Mouse (Mus musculus) liver, embryonic 15.5 days (tissue): ENCODE data around the gene Tpt1. TPM values are rescaled to one million over a fixed set of nuclear protein-coding genes. Genes with fewer than 3 reads are reported as not detected.
A peak's percentile ranks its signal among the peaks of the same experiment; 100 is the strongest.
"Not testable (repeated sequence)": the region's sequence is repeated elsewhere in the genome, so short reads cannot be mapped to it uniquely, and the experiment has no call there.

Experiments used
- ATAC-seq: fragments of 200-750 bp; cut with Nextera tagmentation; 2 replicates; pipeline ENCODE4 v1.8.0; 2017; ENCODE audit warnings: moderate number of reproducible peaks, mild to moderate bottlenecking, moderate library complexity; ENCODE audit not compliant: insufficient read depth
- H3K27ac ChIP-seq: fragments of 300-500 bp; sonication (generic); replicated peaks from 2 replicates; pipeline ENCODE4 v1.5.1; 2015; ENCODE audit warnings: mild to moderate bottlenecking, inconsistent platforms
- H3K27me3 ChIP-seq: fragments of 300-500 bp; sonication (generic); 2 replicates; pipeline ENCODE4 v1.6.1; 2015; ENCODE audit warnings: mild to moderate bottlenecking, inconsistent platforms
- H3K36me3 ChIP-seq: fragments of 300-500 bp; sonication (generic); replicated peaks from 2 replicates; pipeline ENCODE4 v1.6.1; 2015; ENCODE audit warnings: moderate library complexity, mild to moderate bottlenecking, inconsistent platforms
- H3K4me1 ChIP-seq: fragments of 300-500 bp; sonication (generic); replicated peaks from 2 replicates; pipeline ENCODE4 v1.6.1; 2015; ENCODE audit warnings: inconsistent platforms
- H3K4me2 ChIP-seq: fragments of 300-500 bp; sonication (generic); 2 replicates; pipeline ENCODE4 v1.6.1; 2015; ENCODE audit warnings: moderate library complexity, mild to moderate bottlenecking, inconsistent platforms
- H3K4me3 ChIP-seq: fragments of 300-500 bp; sonication (generic); replicated peaks from 2 replicates; pipeline ENCODE4 v1.5.1; 2015; ENCODE audit warnings: mild to moderate bottlenecking, inconsistent platforms
- H3K9ac ChIP-seq: fragments of 300-500 bp; sonication (generic); 2 replicates; pipeline ENCODE4 v1.6.1; 2015; ENCODE audit warnings: moderate library complexity, mild to moderate bottlenecking, inconsistent platforms
- H3K9me3 ChIP-seq: fragments of 300-500 bp; sonication (generic); replicated peaks from 2 replicates; pipeline ENCODE4 v1.6.1; 2016; ENCODE audit warnings: inconsistent platforms
- WGBS: fragments of 180-500 bp; shearing (Covaris S2); methylation state at CpG from one replicate; pipeline ENCODE4 v1.1.7; 2015; ENCODE audit warnings: mixed read lengths; ENCODE audit not compliant: insufficient replicate concordance; 5-methylcytosine and 5-hydroxymethylcytosine counted together
- polyA plus RNA-seq: library from polyadenylated mRNA; unstranded; fragments of >200 nt; fragmentation: Nextera tagmentation; extraction: Ambion mirVana; gene quantifications from 2 replicates; pipeline ENCODE4 v1.2.1, GENCODE M21; 2015

The Tpt1 gene
- polyA plus RNA-seq, 1 experiment from 2014 or later = 547 TPM

DNA sequence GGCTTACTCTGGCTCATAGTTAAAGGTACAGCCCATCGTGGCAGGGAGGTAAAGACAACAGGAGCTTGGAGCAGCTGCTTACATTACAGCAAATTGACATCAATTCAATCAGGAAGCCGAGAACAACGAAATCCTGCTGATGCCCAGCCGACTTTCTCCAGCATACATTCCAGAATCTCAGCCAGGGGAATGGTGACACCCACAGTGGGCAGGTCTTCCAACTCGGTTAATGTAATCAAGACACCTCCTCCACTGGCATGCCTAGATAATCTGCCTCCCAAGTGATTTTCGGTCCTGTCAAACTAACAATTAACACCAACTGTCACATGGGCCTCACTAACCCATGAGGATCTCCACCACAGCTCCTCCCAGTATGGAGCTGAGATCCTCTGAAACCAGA is 17.8 kb downstream of the Tpt1 start:
- ATAC-seq = no peak
- H3K36me3 ChIP-seq = no peaks in the 10 kb centered on the region
- WGBS = 70% methylated on average over 6 of the region's 6 CpGs
- H3K4me1 ChIP-seq = peaks cover 8% of the 10 kb centered on the region; the same call in 1 of the 2 replicates
- no peaks in the 10 kb centered on the region; the same call in 1 of the 2 replicates for H3K27me3 ChIP-seq
- no peak overlapping the region for H3K9ac ChIP-seq
- no peak overlapping the region for H3K27ac ChIP-seq
- H3K4me3 ChIP-seq = no peak overlapping the region
- no peaks in the 10 kb centered on the region for H3K9me3 ChIP-seq
- no peak overlapping the region for H3K4me2 ChIP-seq

DNA sequence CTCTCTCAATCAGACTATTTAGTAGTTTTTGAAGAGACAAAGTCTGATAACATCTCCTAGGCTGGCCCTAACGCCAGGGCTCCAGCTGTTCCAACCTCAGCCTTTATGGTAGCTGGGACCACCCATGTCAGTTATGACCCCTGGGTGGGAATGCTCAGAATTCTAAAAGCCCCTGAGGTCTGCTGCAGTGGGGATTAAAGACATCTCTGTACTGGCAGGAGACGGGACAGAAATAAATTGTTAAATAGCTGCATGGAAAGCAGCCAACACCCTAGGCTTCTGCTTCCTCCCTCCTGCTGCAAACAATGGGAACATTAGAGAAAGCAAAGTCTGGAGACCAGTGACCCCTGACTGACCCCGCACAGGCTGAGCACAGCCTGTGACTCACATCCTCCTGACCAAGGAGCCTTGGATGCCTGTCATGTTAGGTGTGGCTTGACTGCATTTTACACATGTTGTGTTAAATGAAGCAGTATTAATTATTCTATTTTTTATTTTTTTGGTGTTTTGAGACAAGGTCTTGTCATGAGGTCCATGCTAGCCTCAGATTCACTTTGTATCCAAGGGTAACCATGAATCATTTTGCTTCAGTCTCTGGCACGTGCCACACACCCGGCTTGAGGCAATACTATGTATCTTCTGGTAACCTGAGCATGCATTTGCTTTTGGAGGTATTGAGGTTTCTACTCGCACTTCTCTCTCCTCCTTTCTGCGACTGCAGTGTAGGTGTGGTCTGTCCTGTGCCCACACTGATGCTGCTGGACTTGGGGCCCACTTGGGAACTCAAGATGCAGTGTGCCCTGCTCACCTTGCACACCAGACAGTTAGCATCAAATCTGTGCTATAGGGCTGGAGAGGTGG is 18.9 kb downstream of the Tpt1 start:
- H3K27me3 ChIP-seq = no peaks in the 10 kb centered on the region; the same call in 1 of the 2 replicates
- peaks cover 8% of the 10 kb centered on the region; the same call in 1 of the 2 replicates for H3K4me1 ChIP-seq
- H3K4me2 ChIP-seq = no peak overlapping the region
- WGBS = 26% methylated on average over 7 of the region's 7 CpGs
- H3K4me3 ChIP-seq = no peak overlapping the region
- ATAC-seq = peak; percentile 47; the same call in 1 of the 2 replicates
- no peak overlapping the region for H3K27ac ChIP-seq
- H3K36me3 ChIP-seq = no peaks in the 10 kb centered on the region
- no peak overlapping the region for H3K9ac ChIP-seq
- H3K9me3 ChIP-seq = no peaks in the 10 kb centered on the region

DNA sequence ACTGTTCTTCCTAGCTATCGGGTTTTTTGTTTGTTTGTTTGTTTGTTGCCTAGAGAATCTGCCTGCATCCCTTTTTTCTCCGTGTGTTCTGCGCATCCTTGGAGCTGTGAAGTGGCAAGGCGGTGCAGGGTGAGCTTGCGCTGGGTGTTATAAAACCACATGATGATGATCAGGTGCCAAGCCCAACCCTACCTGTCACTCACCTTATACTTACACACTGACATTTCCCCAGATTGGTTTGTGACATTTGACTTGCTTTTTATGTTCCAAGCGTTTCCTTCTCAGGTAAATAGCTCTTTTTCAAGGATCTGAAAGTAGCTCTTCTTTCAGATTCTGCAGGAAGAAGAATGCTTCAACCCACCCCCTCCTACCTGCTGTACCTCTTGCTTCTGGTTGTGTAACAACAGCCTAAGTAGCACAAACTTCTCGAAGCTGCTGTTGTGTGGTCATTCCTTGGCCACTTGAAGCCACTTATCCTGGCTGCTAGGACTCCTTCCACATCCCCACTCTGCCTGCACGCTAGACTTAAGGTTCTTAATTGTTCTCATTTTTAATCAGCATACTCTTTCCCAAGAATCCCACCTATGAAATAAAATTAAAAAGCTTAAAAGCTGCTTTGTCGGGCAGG is 21.9 kb downstream of the Tpt1 start:
- no peaks in the 10 kb centered on the region; the same call in 1 of the 2 replicates for H3K27me3 ChIP-seq
- no peak overlapping the region for H3K27ac ChIP-seq
- ATAC-seq = no peak
- WGBS = 65% methylated on average over 9 of the region's 9 CpGs
- 0 out of 2 replicates have a peak, but pooled peaks cover 1% of the 10 kb centered on the region for H3K9me3 ChIP-seq
- H3K4me1 ChIP-seq = peaks cover 8% of the 10 kb centered on the region; the same call in 1 of the 2 replicates
- no peaks in the 10 kb centered on the region for H3K36me3 ChIP-seq
- H3K9ac ChIP-seq = no peak overlapping the region
- no peak overlapping the region for H3K4me2 ChIP-seq
- H3K4me3 ChIP-seq = no peak overlapping the region

DNA sequence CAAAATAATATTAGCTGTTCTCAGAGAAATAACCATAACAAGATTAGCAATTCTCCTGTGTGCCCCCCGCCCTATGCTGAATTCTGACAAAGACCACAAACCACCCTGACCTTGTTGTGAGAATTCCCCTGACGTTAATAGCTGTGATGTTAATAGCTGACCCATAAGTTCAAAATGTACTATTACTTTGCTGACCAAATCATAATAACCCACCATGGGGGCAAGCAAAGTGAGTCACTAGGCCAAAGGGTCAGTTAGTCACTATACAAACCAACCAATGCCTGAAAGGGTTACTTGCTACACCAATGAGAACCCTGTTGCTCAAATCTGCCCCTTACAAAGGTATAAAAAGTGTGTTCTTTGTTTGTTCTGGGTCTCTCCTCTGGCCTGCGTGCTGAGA is 23.1 kb downstream of the Tpt1 start:
- not testable (repeated sequence) for H3K4me3 ChIP-seq, H3K4me2 ChIP-seq, H3K4me1 ChIP-seq, H3K27me3 ChIP-seq, H3K9ac ChIP-seq, H3K27ac ChIP-seq, ATAC-seq, H3K9me3 ChIP-seq, H3K36me3 ChIP-seq
- 64% methylated on average over 3 of the region's 3 CpGs for WGBS

DNA sequence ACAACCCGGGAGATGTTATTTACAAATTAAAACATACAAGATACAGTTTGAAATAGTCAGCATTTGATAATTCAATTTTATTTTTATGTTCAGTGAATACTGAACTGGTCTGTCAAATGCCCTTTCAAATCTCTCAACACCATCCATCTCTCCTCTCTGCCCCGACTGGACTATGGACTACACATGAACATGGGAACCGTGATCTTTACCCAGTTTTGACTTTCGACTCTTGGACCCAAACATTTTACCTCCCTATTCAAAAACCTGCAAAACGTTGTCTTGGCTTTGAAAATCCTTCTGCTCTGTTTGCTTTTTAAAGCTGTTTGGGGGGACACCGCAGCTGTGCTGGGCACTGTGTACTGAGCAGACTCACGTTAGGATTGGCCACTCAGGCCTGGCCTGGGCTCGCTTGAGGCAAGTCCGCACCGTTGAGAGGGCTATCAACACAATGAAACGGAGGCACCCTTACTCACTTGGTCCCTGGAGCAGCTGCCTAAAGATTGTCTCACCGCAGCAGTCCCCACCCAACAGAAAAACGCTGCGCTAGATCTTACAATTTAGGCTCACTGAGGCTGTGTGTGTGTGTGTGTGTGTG is 25.0 kb downstream of the Tpt1 start:
- H3K27ac ChIP-seq = 0 out of 2 replicates have a peak overlapping the region, but pooled peaks have one; percentile 16
- no peak overlapping the region for H3K4me2 ChIP-seq
- no peak overlapping the region for H3K4me3 ChIP-seq
- no peaks in the 10 kb centered on the region for H3K4me1 ChIP-seq
- H3K27me3 ChIP-seq = no peaks in the 10 kb centered on the region; the same call in 1 of the 2 replicates
- no peaks in the 10 kb centered on the region for H3K36me3 ChIP-seq
- 71% methylated on average over 14 of the region's 14 CpGs for WGBS
- H3K9ac ChIP-seq = no peak overlapping the region
- peak; percentile 60 for ATAC-seq
- H3K9me3 ChIP-seq = 0 out of 2 replicates have a peak, but pooled peaks cover 3% of the 10 kb centered on the region

DNA sequence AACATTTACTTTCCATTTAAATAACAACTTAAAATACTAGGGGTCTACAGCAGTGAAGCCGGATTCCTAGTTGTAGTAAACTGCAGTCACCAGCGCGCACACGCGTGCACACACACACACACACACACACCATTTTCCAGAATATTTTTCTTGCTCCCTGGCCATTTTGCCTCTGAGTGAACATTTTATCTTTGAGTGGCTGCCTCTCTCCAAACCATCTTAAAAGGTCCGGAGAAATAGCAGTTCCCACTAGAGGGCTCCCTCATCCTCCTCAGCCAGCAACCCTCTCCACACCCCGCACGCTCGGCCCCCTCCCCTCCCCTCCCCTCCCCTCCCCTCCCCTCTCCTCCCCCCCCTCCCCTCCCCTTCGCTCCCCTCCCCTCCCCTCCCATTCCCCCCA is 25.7 kb downstream of the Tpt1 start:
- no peak overlapping the region for H3K4me2 ChIP-seq
- no peaks in the 10 kb centered on the region for H3K4me1 ChIP-seq
- 0 out of 2 replicates have a peak, but pooled peaks cover 3% of the 10 kb centered on the region for H3K9me3 ChIP-seq
- no peaks in the 10 kb centered on the region for H3K36me3 ChIP-seq
- H3K9ac ChIP-seq = no peak overlapping the region
- no peak overlapping the region for H3K27ac ChIP-seq
- WGBS = 24% methylated on average over 9 of the region's 10 CpGs
- no peak for ATAC-seq
- no peak overlapping the region for H3K4me3 ChIP-seq
- no peaks in the 10 kb centered on the region; the same call in 1 of the 2 replicates for H3K27me3 ChIP-seq

DNA sequence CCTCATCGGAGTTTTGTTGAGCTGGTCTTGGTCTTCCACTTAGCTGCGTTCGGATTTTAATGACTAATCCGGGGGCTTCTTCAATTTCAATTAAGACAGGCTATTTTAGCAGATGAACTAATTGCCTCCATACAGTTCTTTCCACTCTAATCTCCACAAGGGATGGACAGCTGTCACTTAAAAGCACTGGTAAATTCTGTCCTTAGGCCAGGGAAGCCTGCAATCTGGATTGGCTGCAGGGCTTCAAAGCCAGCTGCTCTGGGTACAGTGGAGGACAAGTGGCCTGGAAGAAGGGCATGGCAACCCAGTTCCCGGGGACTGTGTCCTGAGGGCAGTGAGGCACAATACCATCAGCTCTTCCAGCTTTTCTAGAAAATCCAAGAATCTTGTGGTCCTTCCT is 26.2 kb downstream of the Tpt1 start:
- no peak for ATAC-seq
- 24% methylated on average over 4 of the region's 5 CpGs for WGBS
- Histone ChIP-seq H3K27ac (no peak overlapping the region), H3K4me1 (no peaks in the 10 kb centered on the region), H3K36me3 (no peaks in the 10 kb centered on the region), H3K27me3 (no peaks in the 10 kb centered on the region; the same call in 1 of the 2 replicates), H3K9me3 (0 out of 2 replicates have a peak, but pooled peaks cover 3% of the 10 kb centered on the region), H3K4me2 (no peak overlapping the region), H3K4me3 (no peak overlapping the region), H3K9ac (no peak overlapping the region)

DNA sequence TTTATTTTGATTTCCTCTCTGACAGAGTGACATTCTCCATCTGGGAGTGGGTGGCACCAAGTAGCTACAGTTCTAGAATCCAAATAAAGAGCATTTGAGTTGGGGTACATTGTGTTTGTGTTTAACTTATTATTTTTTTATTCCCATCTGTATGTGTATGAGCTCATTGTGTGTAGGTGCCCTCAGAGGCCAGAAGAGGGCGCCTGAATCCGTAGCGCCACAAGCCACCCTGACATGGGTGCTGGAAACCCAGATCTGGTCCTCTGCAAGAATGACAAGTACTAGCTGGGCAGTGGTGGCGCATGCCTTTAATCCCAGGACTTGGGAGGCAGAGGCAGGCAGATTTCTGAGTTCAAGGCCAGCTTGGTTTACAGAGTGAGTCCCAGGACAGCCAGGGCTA is 26.9 kb downstream of the Tpt1 start:
- no peak overlapping the region for H3K9ac ChIP-seq
- 79% methylated on average over 4 of the region's 4 CpGs for WGBS
- no peak overlapping the region for H3K4me3 ChIP-seq
- H3K9me3 ChIP-seq = 0 out of 2 replicates have a peak, but pooled peaks cover 3% of the 10 kb centered on the region
- H3K27me3 ChIP-seq = peaks cover 1% of the 10 kb centered on the region; the same call in 1 of the 2 replicates
- ATAC-seq = no peak
- no peak overlapping the region for H3K27ac ChIP-seq
- H3K4me1 ChIP-seq = no peaks in the 10 kb centered on the region
- H3K4me2 ChIP-seq = no peak overlapping the region
- no peaks in the 10 kb centered on the region for H3K36me3 ChIP-seq

DNA sequence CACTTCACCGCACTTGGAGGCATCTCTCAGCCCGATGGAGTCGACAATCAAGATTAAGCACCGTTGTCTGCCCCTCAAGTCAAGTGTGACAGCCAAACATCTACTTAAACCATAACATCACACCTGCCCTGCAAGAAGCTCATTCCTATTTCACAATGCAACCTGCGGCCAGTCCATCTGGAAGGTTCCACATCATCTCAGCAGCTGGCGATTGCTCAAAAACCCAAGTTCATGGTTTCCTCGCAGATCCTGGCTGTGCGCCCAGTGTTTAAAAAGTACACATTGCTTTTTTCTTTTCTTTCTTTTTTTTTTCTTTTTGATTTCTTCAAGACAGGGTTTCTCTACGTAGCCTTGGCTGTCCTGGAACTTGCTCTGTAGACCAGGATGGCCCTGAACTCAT is 28.7 kb downstream of the Tpt1 start:
- ATAC-seq = no peak
- H3K27me3 ChIP-seq = peaks cover 4% of the 10 kb centered on the region; the same call in 1 of the 2 replicates
- 74% methylated on average over 9 of the region's 9 CpGs for WGBS
- 0 out of 2 replicates have a peak, but pooled peaks cover 3% of the 10 kb centered on the region for H3K9me3 ChIP-seq
- H3K9ac ChIP-seq = no peak overlapping the region
- H3K36me3 ChIP-seq = no peaks in the 10 kb centered on the region
- H3K27ac ChIP-seq = no peak overlapping the region
- no peak overlapping the region for H3K4me2 ChIP-seq
- H3K4me1 ChIP-seq = no peaks in the 10 kb centered on the region
- no peak overlapping the region for H3K4me3 ChIP-seq

DNA sequence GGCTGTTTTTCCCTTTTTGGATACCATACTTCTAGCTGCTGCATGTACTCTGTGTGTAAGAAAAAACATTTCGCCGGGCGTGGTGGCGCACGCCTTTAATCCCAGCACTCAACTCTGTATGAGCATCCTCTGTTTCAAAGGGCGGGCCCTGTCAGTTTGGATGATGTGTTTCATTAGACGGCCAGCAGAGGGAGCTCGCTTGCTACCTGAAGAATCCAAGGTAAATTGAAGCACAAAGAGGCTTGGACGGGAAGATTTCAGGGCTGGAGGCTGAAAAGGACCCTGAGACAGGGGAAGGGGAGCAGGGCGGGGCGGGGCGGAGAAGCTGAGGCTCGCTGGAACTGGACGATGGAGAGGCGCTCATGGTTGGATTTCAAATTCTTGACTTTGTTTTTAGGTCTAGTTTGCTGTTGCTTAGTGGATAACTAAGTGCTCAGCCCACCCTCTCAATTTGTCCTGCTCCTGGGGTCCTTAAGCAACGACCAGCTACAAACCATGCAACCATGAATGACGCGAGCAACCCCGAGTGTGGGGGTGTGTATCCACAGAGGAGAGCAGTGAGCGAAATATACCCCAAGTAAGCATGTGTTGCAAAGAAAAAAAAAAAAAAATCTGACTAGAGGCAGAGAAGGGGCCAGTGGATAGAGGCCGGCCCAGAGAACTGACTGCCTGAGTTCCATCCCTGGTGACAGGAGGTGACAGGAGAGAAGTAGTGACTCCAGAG is 31.6 kb downstream of the Tpt1 start:
- H3K9me3 ChIP-seq = 0 out of 2 replicates have a peak, but pooled peaks cover 3% of the 10 kb centered on the region
- H3K9ac ChIP-seq = no peak overlapping the region
- ATAC-seq = no peak
- H3K4me1 ChIP-seq = no peaks in the 10 kb centered on the region
- no peak overlapping the region for H3K4me3 ChIP-seq
- no peak overlapping the region for H3K27ac ChIP-seq
- WGBS = 11% methylated on average over 21 of the region's 21 CpGs
- H3K36me3 ChIP-seq = no peaks in the 10 kb centered on the region
- H3K27me3 ChIP-seq = peaks cover 4% of the 10 kb centered on the region; the same call in 1 of the 2 replicates
- no peak overlapping the region for H3K4me2 ChIP-seq
